Mouse (Mus musculus) ES-E14 (cell line): ENCODE measurements around the gene Zfp652. TPM values are rescaled to one million over a fixed set of nuclear protein-coding genes. Genes with fewer than 3 reads are reported as not detected.
"Not testable (repeated sequence)": the region's sequence is repeated elsewhere in the genome, so short reads cannot be mapped to it uniquely, and the experiment has no call there.

Source experiments
- DNase-seq: peaks from one replicate; pipeline ENCODE4 v3.0.0-alpha.2; 2013; ENCODE audit warnings: low read depth, low spot score
- H3K27ac ChIP-seq: 2 replicates; pipeline ENCODE4 v1.5.1; 2012; ENCODE audit warnings: low read depth, mild to moderate bottlenecking, low read length, moderate library complexity, mixed read lengths; ENCODE audit not compliant: poor library complexity, insufficient read depth, severe bottlenecking
- H3K36me3 ChIP-seq: 2 replicates; pipeline ENCODE4 v1.6.1; 2012; ENCODE audit warnings: mild to moderate bottlenecking, low read length, moderate library complexity, mixed read lengths; ENCODE audit not compliant: control insufficient read depth, poor library complexity, insufficient read depth, severe bottlenecking
- H3K4me1 ChIP-seq, 2 experiments: fragments of 150-350 bp in 1 of 2; sonication (generic) in 1 of 2; 2 replicates each; pipeline ENCODE4 v1.6.1; 2012; ENCODE audit warnings: low read length in 2 of 2, mild to moderate bottlenecking in 1 of 2, mixed read lengths in 1 of 2; ENCODE audit not compliant: control insufficient read depth in 2 of 2, insufficient read depth in 2 of 2, poor library complexity in 1 of 2
- H3K4me3 ChIP-seq, 2 experiments: fragments of 150-350 bp in 1 of 2; sonication (generic) in 1 of 2; 2 replicates each; pipeline ENCODE4 v1.5.1; 2012; ENCODE audit warnings: low read length in 2 of 2, low read depth in 1 of 2, mild to moderate bottlenecking in 1 of 2, mixed read lengths in 1 of 2; ENCODE audit not compliant: insufficient read depth in 1 of 2, poor library complexity in 1 of 2, severe bottlenecking in 1 of 2
- H3K9ac ChIP-seq: 2 replicates; pipeline ENCODE4 v1.6.1; 2012; ENCODE audit warnings: low read depth, mild to moderate bottlenecking, low read length, mixed read lengths; ENCODE audit not compliant: poor library complexity, insufficient read depth, severe bottlenecking
- H3K9me3 ChIP-seq: fragments of 150-350 bp; sonication (generic); 2 replicates; pipeline ENCODE4 v1.6.1; 2012; ENCODE audit warnings: low read depth, mild to moderate bottlenecking, low read length; ENCODE audit not compliant: control insufficient read depth, insufficient read depth
- CHD2 ChIP-seq: IDR thresholded peaks from 2 replicates; pipeline ENCODE4 v1.6.1; 2014; ENCODE audit warnings: mild to moderate bottlenecking, low read depth, low read length, inconsistent platforms
- HCFC1 ChIP-seq: IDR thresholded peaks from 2 replicates; pipeline ENCODE4 v1.6.1; 2012; ENCODE audit warnings: low read length, inconsistent platforms, borderline replicate concordance; ENCODE audit not compliant: insufficient read depth
- MAFK ChIP-seq: IDR thresholded peaks from 2 replicates; pipeline ENCODE4 v1.6.1; 2014; ENCODE audit warnings: mild to moderate bottlenecking, low read depth, low read length, inconsistent platforms; ENCODE audit not compliant: insufficient read depth
- ZC3H11A ChIP-seq: IDR thresholded peaks from 2 replicates; pipeline ENCODE4 v1.6.1; 2012; ENCODE audit warnings: low read depth, mild to moderate bottlenecking, inconsistent platforms, low read length, borderline replicate concordance
- ZNF384 ChIP-seq: IDR thresholded peaks from 2 replicates; pipeline ENCODE4 v1.6.1; 2012; ENCODE audit warnings: low read depth, low read length, inconsistent platforms
- in situ Hi-C, 2 experiments: fragments of 600-800 bp; cut with MboI; formaldehyde crosslinking; loops; one replicate each; pipeline ENCODE4 v1.15.1; 2025; ENCODE audit warnings: low sequenced_read_pairs in 2 of 2, inconsistent platforms in 1 of 2; ENCODE audit not compliant: unreplicated experiment in 2 of 2
- total RNA-seq: library from RNA; depleted of rRNA; stranded (reverse); fragments of 300-350 nt; gene quantifications from 2 replicates; pipeline ENCODE4 v1.2.3, GENCODE M21; 2012; rRNA removed

Zfp652 gene
- total RNA-seq, 1 experiment = 26.9 TPM

GRCm38 (mm10) chr11:95875804-95876203 is 163.3 kb downstream of the Zfp652 start:
- peaks cover 0 to 2% of the 10 kb centered on the region in 2 experiments; a peak in 1 of 4 replicates for H3K4me1 ChIP-seq
- peak; percentile 56 for DNase-seq
- no peaks in the 10 kb centered on the region for H3K36me3 ChIP-seq
- in situ Hi-C loops = no loop called here
- peak overlapping the region; percentile 42 for H3K9ac ChIP-seq
- no peak overlapping the region for H3K27ac ChIP-seq
- TF ChIP-seq ZC3H11A = no peak
- peak; percentile 74; the same call in 1 of the 2 replicates for TF ChIP-seq CHD2
- peak; percentile 88 for TF ChIP-seq HCFC1
- TF ChIP-seq ZNF384 = no peak
- no peak for TF ChIP-seq MAFK
- peak overlapping the region; percentile 32 to 35 for H3K4me3 ChIP-seq
- H3K9me3 ChIP-seq = no peaks in the 10 kb centered on the region

GRCm38 (mm10) chr11:95876296-95876695 is 163.8 kb downstream of the Zfp652 start:
- in situ Hi-C loops = no loop called here

GRCm38 (mm10) chr11:95879861-95880260 is 167.4 kb downstream of the Zfp652 start:
- H3K27ac ChIP-seq, H3K36me3 ChIP-seq, H3K9ac ChIP-seq, H3K9me3 ChIP-seq, in situ Hi-C loops, H3K4me1 ChIP-seq, DNase-seq, H3K4me3 ChIP-seq: not testable (repeated sequence)

More at GRCm38 (mm10) chr11:95876296-95876695, 163.8 kb downstream of the Zfp652 start:
- H3K4me1 ChIP-seq = peaks cover 0 to 2% of the 10 kb centered on the region in 2 experiments; a peak in 1 of 4 replicates
- peak; percentile 88 for DNase-seq
- H3K9me3 ChIP-seq = no peaks in the 10 kb centered on the region
- TF ChIP-seq CHD2 (no peak), ZC3H11A (peak; percentile 73; the same call in 1 of the 2 replicates)
- H3K36me3 ChIP-seq = no peaks in the 10 kb centered on the region
- H3K9ac ChIP-seq = peak overlapping the region; percentile 42; the same call in 1 of the 2 replicates
- H3K4me3 ChIP-seq = peak overlapping the region; percentile 32 to 35; a peak in 3 of 4 replicates
- H3K27ac ChIP-seq = no peak overlapping the region

Other genes with a start within 250 kb of the Zfp652 start
- 2.4 and 5.5 TPM in 2 replicates for gene Nxph3, start 198.1 kb upstream of the Zfp652 start, total RNA-seq
- 19.9 and 26.1 TPM in 2 replicates for gene Ngfr, start 124.9 kb upstream of the Zfp652 start, total RNA-seq
- gene Phb, start 45.7 kb upstream of the Zfp652 start, total RNA-seq = 693 and 831 TPM in 2 replicates
- gene B130006D01Rik, start 10.9 kb downstream of the Zfp652 start, total RNA-seq = 1.5 and 3.0 TPM in 2 replicates
- 1.8 and 2.6 TPM in 2 replicates for gene Phospho1, start 111.8 kb downstream of the Zfp652 start, total RNA-seq
- gene Gngt2, start 124.5 kb downstream of the Zfp652 start, total RNA-seq = 9.0 and 9.2 TPM in 2 replicates
- gene Abi3, start 129.8 kb downstream of the Zfp652 start, total RNA-seq = 1.3 and 1.8 TPM in 2 replicates
- gene B4galnt2, start 202.2 kb downstream of the Zfp652 start, total RNA-seq = 1.5 and 2.3 TPM in 2 replicates